Mouse (Mus musculus) forebrain, embryonic 14.5 days (tissue): ENCODE measurements around the gene Sdc4. TPM values are rescaled to one million over a fixed set of nuclear protein-coding genes. Genes with fewer than 3 reads are reported as not detected.

ENCODE experiments used
- ATAC-seq: fragments of 200-750 bp; cut with Nextera tagmentation; 2 replicates; pipeline ENCODE4 v1.8.0; 2017; ENCODE audit warnings: mild to moderate bottlenecking, moderate library complexity
- DNase-seq: peaks from one replicate; pipeline ENCODE4 v3.0.0-alpha.2; 2015; ENCODE audit warnings: low spot score
- H3K27ac ChIP-seq: fragments of 300-500 bp; sonication (generic); 2 replicates; pipeline ENCODE4 v1.5.1; 2014; ENCODE audit warnings: low read depth, mild to moderate bottlenecking, control low read depth, low read length, moderate library complexity
- H3K27me3 ChIP-seq: fragments of 300-500 bp; sonication (generic); replicated peaks from 2 replicates; pipeline ENCODE4 v1.6.1; 2014; ENCODE audit warnings: low read length, control low read depth, mixed read lengths; ENCODE audit not compliant: control insufficient read depth, insufficient read depth
- H3K36me3 ChIP-seq: fragments of 300-500 bp; sonication (generic); 2 replicates; pipeline ENCODE4 v1.6.1; 2014; ENCODE audit warnings: low read length, control low read depth; ENCODE audit not compliant: control insufficient read depth, insufficient read depth
- H3K4me1 ChIP-seq: fragments of 300-500 bp; sonication (generic); 2 replicates; pipeline ENCODE4 v1.6.1; 2014; ENCODE audit warnings: antibody characterized with exemption, low read length, control low read depth; ENCODE audit not compliant: control insufficient read depth, insufficient read depth
- H3K4me2 ChIP-seq: fragments of 300-500 bp; sonication (generic); 2 replicates; pipeline ENCODE4 v1.6.1; 2014; ENCODE audit warnings: mild to moderate bottlenecking, control low read depth, low read length
- H3K4me3 ChIP-seq: fragments of 300-500 bp; sonication (generic); 2 replicates; pipeline ENCODE4 v1.5.1; 2014; ENCODE audit warnings: low read depth, low read length, control low read depth
- H3K9ac ChIP-seq: fragments of 300-500 bp; sonication (generic); 2 replicates; pipeline ENCODE4 v1.6.1; 2014; ENCODE audit warnings: mild to moderate bottlenecking, low read length, control low read depth, moderate library complexity
- H3K9me3 ChIP-seq: fragments of 300-500 bp; sonication (generic); replicated peaks from 2 replicates; pipeline ENCODE4 v1.6.1; 2016; ENCODE audit warnings: low read length, control low read depth, mixed read lengths; ENCODE audit not compliant: control insufficient read depth
- WGBS: fragments of 180-500 bp; shearing (Covaris S2); extraction: QIAGEN DNeasy Blood & Tissue Kit; methylation state at CpG from one replicate; pipeline ENCODE4 v1.1.7; 2014; 5-methylcytosine and 5-hydroxymethylcytosine counted together
- polyA plus RNA-seq: library from polyadenylated mRNA; unstranded; fragments of >200 nt; fragmentation: Nextera tagmentation; extraction: Ambion mirVana; gene quantifications from 2 replicates; pipeline ENCODE4 v1.2.1, GENCODE M21; 2014

Sdc4 gene
- polyA plus RNA-seq, 1 experiment from 2014 or later, result 3.9 TPM

- no peak for ATAC-seq
Observed at GRCm38 (mm10) chr2:164444701-164445100, 1.0 kb upstream of the Sdc4 start.

GRCm38 (mm10) chr2:164443051-164443437, 643 bp downstream of the Sdc4 start:
- peak overlapping the region; percentile 91 for H3K4me2 ChIP-seq
- H3K27ac ChIP-seq, result no peak overlapping the region
- peaks cover 13% of the 10 kb centered on the region for H3K4me1 ChIP-seq
- no peaks in the 10 kb centered on the region for H3K36me3 ChIP-seq
- ATAC-seq (peak; percentile 95), DNase-seq (peak; percentile 82)
- H3K4me3 ChIP-seq, result peak overlapping the region; percentile 46
- 0 out of 2 replicates have a peak, but pooled peaks cover 4% of the 10 kb centered on the region for H3K27me3 ChIP-seq
- H3K9ac ChIP-seq, result peak overlapping the region; percentile 64
- no peaks in the 10 kb centered on the region for H3K9me3 ChIP-seq
- WGBS, result 0% methylated on average over 26 of the region's 26 CpGs

More at GRCm38 (mm10) chr2:164444701-164445100, 1.0 kb upstream of the Sdc4 start:
- H3K27me3 ChIP-seq, result 0 out of 2 replicates have a peak, but pooled peaks cover 4% of the 10 kb centered on the region
- H3K4me1 ChIP-seq, result peaks cover 13% of the 10 kb centered on the region
- no peak overlapping the region for H3K27ac ChIP-seq
- DNase-seq, result no peak
- WGBS, result 79% methylated on average over 2 of the region's 2 CpGs
- no peak overlapping the region for H3K9ac ChIP-seq
- no peak overlapping the region for H3K4me2 ChIP-seq
- no peak overlapping the region for H3K4me3 ChIP-seq
- no peaks in the 10 kb centered on the region for H3K36me3 ChIP-seq
- no peaks in the 10 kb centered on the region for H3K9me3 ChIP-seq

- H3K9me3 ChIP-seq, result no peaks in the 10 kb centered on the region
- 0 out of 2 replicates have a peak, but pooled peaks cover 4% of the 10 kb centered on the region for H3K27me3 ChIP-seq
- no peak for DNase-seq
- H3K4me2 ChIP-seq, result peak overlapping the region; percentile 91
- 3% methylated on average over 29 of the region's 29 CpGs for WGBS
- H3K36me3 ChIP-seq, result no peaks in the 10 kb centered on the region
- H3K4me1 ChIP-seq, result peaks cover 13% of the 10 kb centered on the region
- ATAC-seq, result no peak; the same call in 1 of the 2 replicates
- no peak overlapping the region for H3K27ac ChIP-seq
- H3K4me3 ChIP-seq, result peak overlapping the region; percentile 46
- peak overlapping the region; percentile 64 for H3K9ac ChIP-seq
Observed at GRCm38 (mm10) chr2:164442315-164443050, 1.2 kb downstream of the Sdc4 start.

GRCm38 (mm10) chr2:164441731-164442130, 2.0 kb downstream of the Sdc4 start:
- Histone ChIP-seq H3K27ac (no peak overlapping the region), H3K4me2 (peak overlapping the region; percentile 91; the same call in 1 of the 2 replicates), H3K27me3 (0 out of 2 replicates have a peak, but pooled peaks cover 4% of the 10 kb centered on the region), H3K36me3 (no peaks in the 10 kb centered on the region), H3K9me3 (no peaks in the 10 kb centered on the region), H3K4me3 (no peak overlapping the region), H3K4me1 (peaks cover 13% of the 10 kb centered on the region), H3K9ac (no peak overlapping the region)
- no peak for DNase-seq
- no peak for ATAC-seq
- 31% methylated on average over 7 of the region's 7 CpGs for WGBS

- no peaks in the 10 kb centered on the region for H3K36me3 ChIP-seq
- no peak overlapping the region for H3K4me3 ChIP-seq
- DNase-seq, result no peak
- WGBS, result 46% methylated on average over 8 of the region's 8 CpGs
- 0 out of 2 replicates have a peak, but pooled peaks cover 4% of the 10 kb centered on the region for H3K27me3 ChIP-seq
- H3K4me2 ChIP-seq, result no peak overlapping the region
- H3K9me3 ChIP-seq, result no peaks in the 10 kb centered on the region
- peaks cover 13% of the 10 kb centered on the region for H3K4me1 ChIP-seq
- no peak for ATAC-seq
- H3K9ac ChIP-seq, result no peak overlapping the region
- H3K27ac ChIP-seq, result no peak overlapping the region
Observed at GRCm38 (mm10) chr2:164441155-164441554, 2.5 kb downstream of the Sdc4 start.

GRCm38 (mm10) chr2:164440314-164440713, 3.4 kb downstream of the Sdc4 start:
- Histone ChIP-seq H3K9ac (no peak overlapping the region), H3K27me3 (0 out of 2 replicates have a peak, but pooled peaks cover 4% of the 10 kb centered on the region), H3K4me2 (no peak overlapping the region), H3K36me3 (no peaks in the 10 kb centered on the region), H3K9me3 (no peaks in the 10 kb centered on the region), H3K27ac (no peak overlapping the region), H3K4me3 (no peak overlapping the region), H3K4me1 (peaks cover 13% of the 10 kb centered on the region)
- DNase-seq (no peak), ATAC-seq (no peak)
- WGBS, result 80% methylated on average over 5 of the region's 5 CpGs

GRCm38 (mm10) chr2:164439001-164439421, 4.7 kb downstream of the Sdc4 start:
- Histone ChIP-seq H3K4me3 (no peak overlapping the region), H3K4me2 (no peak overlapping the region), H3K27me3 (0 out of 2 replicates have a peak, but pooled peaks cover 4% of the 10 kb centered on the region), H3K4me1 (peaks cover 13% of the 10 kb centered on the region), H3K36me3 (no peaks in the 10 kb centered on the region), H3K27ac (no peak overlapping the region), H3K9ac (no peak overlapping the region), H3K9me3 (no peaks in the 10 kb centered on the region)
- no peak for ATAC-seq
- WGBS, result 69% methylated on average over 3 of the region's 3 CpGs
- DNase-seq, result no peak

- no peak overlapping the region for H3K4me3 ChIP-seq
- 66% methylated on average over 8 of the region's 8 CpGs for WGBS
Observed at GRCm38 (mm10) chr2:164438257-164438656, 5.4 kb downstream of the Sdc4 start.

GRCm38 (mm10) chr2:164437710-164438109, 6.0 kb downstream of the Sdc4 start:
- Histone ChIP-seq H3K9ac (no peak overlapping the region), H3K9me3 (no peaks in the 10 kb centered on the region), H3K4me3 (no peak overlapping the region), H3K4me2 (no peak overlapping the region), H3K27ac (no peak overlapping the region), H3K4me1 (peaks cover 6% of the 10 kb centered on the region), H3K27me3 (0 out of 2 replicates have a peak, but pooled peaks cover 4% of the 10 kb centered on the region), H3K36me3 (no peaks in the 10 kb centered on the region)
- 83% methylated on average over 6 of the region's 6 CpGs for WGBS
- DNase-seq (no peak), ATAC-seq (no peak)

More at GRCm38 (mm10) chr2:164438257-164438656, 5.4 kb downstream of the Sdc4 start:
- 0 out of 2 replicates have a peak, but pooled peaks cover 4% of the 10 kb centered on the region for H3K27me3 ChIP-seq
- no peak for DNase-seq
- no peaks in the 10 kb centered on the region for H3K36me3 ChIP-seq
- H3K9me3 ChIP-seq, result no peaks in the 10 kb centered on the region
- H3K9ac ChIP-seq, result no peak overlapping the region
- H3K4me2 ChIP-seq, result no peak overlapping the region
- H3K4me1 ChIP-seq, result peaks cover 6% of the 10 kb centered on the region
- ATAC-seq, result no peak
- no peak overlapping the region for H3K27ac ChIP-seq
